ENCODE assay signal across 24 mouse cellular contexts in the genomic region with DNA sequence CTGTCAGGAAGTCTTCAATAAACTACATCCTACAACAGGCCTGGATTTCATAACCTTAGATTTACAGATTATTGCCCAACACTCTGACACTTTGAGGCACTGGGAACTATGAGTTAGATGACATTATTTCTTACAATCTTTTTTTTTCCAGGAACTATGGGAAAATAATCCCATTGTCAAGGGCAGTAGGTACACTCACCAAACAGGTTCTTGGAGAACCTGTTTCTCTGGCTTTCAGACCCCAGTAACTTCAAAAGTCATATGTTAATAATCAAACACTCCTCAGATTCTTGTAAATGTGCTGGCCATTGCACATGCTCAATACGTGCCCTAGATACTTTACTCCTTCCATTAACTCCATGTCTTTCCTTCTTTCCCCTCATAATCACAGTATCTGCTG.
A peak's percentile ranks its signal among the peaks of the same experiment; 100 is the strongest.
DNase-seq lines count a peak whose midpoint lies in the region; ATAC-seq and TF ChIP-seq lines count a peak whose summit lies in the region.
"Had no signal": no experiment of that assay in that cellular context is flagged by ENCODE, and none has a peak within 500 bp of the region (broad histone marks: within the 10 kb centered on the region; RNA-seq: fewer than 3 reads in every experiment).

No protein-coding gene starts in this region.

- H3K36me3 ChIP-seq in embryonic facial prominence, embryonic 14.5 days (ENCODE audit: control insufficient read depth, insufficient read depth, low read length) = no peaks in the 10 kb centered on the region
- H3K36me3 ChIP-seq in embryonic facial prominence, embryonic 10.5 days (replicated peaks) = no peaks in the 10 kb centered on the region
- no peaks in the 10 kb centered on the region for H3K36me3 ChIP-seq in lung, embryonic 15.5 days
- H3K36me3 ChIP-seq in kidney, embryonic 15.5 days = no peaks in the 10 kb centered on the region
- H3K36me3 ChIP-seq in stomach, embryonic 15.5 days = no peaks in the 10 kb centered on the region
- no peaks in the 10 kb centered on the region for H3K36me3 ChIP-seq in hindbrain, embryonic 14.5 days (replicated peaks; ENCODE audit: control insufficient read depth, insufficient read depth)
- H3K36me3 ChIP-seq: embryonic facial prominence, embryonic 15.5 days; forebrain, embryonic 10.5 days; G1E; heart, embryonic 13.5 days; hindbrain, embryonic 15.5 days; limb, embryonic 10.5 days had no signal

- H3K27me3 ChIP-seq in embryonic facial prominence, embryonic 14.5 days (replicated peaks; ENCODE audit: control insufficient read depth, insufficient read depth, low read length) = no peaks in the 10 kb centered on the region
- no peaks in the 10 kb centered on the region for H3K27me3 ChIP-seq in embryonic facial prominence, embryonic 10.5 days (replicated peaks; ENCODE audit: low read depth, poor library complexity, severe bottlenecking)
- H3K27me3 ChIP-seq in lung, embryonic 15.5 days = no peaks in the 10 kb centered on the region
- H3K27me3 ChIP-seq in kidney, embryonic 15.5 days = no peaks in the 10 kb centered on the region
- H3K27me3 ChIP-seq in stomach, embryonic 15.5 days (replicated peaks) = no peaks in the 10 kb centered on the region
- no peaks in the 10 kb centered on the region for H3K27me3 ChIP-seq in hindbrain, embryonic 14.5 days (ENCODE audit: control insufficient read depth, insufficient read depth, low read length)
- H3K27me3 ChIP-seq: embryonic facial prominence, embryonic 15.5 days; heart, embryonic 13.5 days; hindbrain, embryonic 15.5 days had no signal

- no peak overlapping the region for H3K4me2 ChIP-seq in embryonic facial prominence, embryonic 14.5 days (ENCODE audit: low read depth, low read length)
- H3K4me2 ChIP-seq in lung, embryonic 15.5 days = no peak overlapping the region
- H3K4me2 ChIP-seq in kidney, embryonic 15.5 days = no peak overlapping the region
- no peak overlapping the region for H3K4me2 ChIP-seq in stomach, embryonic 15.5 days
- H3K4me2 ChIP-seq in hindbrain, embryonic 14.5 days (replicated peaks) = no peak overlapping the region
- H3K4me2 ChIP-seq: embryonic facial prominence, embryonic 15.5 days; heart, embryonic 13.5 days; hindbrain, embryonic 15.5 days had no signal

- H3K9ac ChIP-seq in embryonic facial prominence, embryonic 14.5 days (ENCODE audit: low read depth, low read length) = no peak overlapping the region
- no peak overlapping the region for H3K9ac ChIP-seq in lung, embryonic 15.5 days
- no peak overlapping the region for H3K9ac ChIP-seq in kidney, embryonic 15.5 days
- no peak overlapping the region for H3K9ac ChIP-seq in stomach, embryonic 15.5 days
- no peak overlapping the region for H3K9ac ChIP-seq in hindbrain, embryonic 14.5 days
- H3K9ac ChIP-seq: embryonic facial prominence, embryonic 15.5 days; forebrain, postnatal 0 days; heart, embryonic 13.5 days; hindbrain, embryonic 15.5 days; liver, postnatal 0 days had no signal

- WGBS in embryonic facial prominence, embryonic 14.5 days = 64% methylated on average over 1 of the region's 1 CpGs
- WGBS in embryonic facial prominence, embryonic 10.5 days = 87% methylated on average over 1 of the region's 1 CpGs
- 55% methylated on average over 1 of the region's 1 CpGs for WGBS in lung, embryonic 15.5 days
- 68% methylated on average over 1 of the region's 1 CpGs for WGBS in lung, adult 2 months
- WGBS in kidney, embryonic 15.5 days = 76% methylated on average over 1 of the region's 1 CpGs
- WGBS in stomach, embryonic 15.5 days = 62% methylated on average over 1 of the region's 1 CpGs
- WGBS in hindbrain, embryonic 14.5 days = 93% methylated on average over 1 of the region's 1 CpGs

- TF ChIP-seq CTCF in lung, adult 2 months (IDR thresholded peaks at IDR 0.05; ENCODE audit: insufficient read depth, low read length) = no peak

- ATAC-seq in embryonic facial prominence, embryonic 14.5 days (ENCODE audit: low read depth) = no peak
- ATAC-seq in lung, embryonic 15.5 days (ENCODE audit: borderline replicate concordance, extremely low read depth, low FRiP score, low TSS enrichment) = no peak
- ATAC-seq in kidney, embryonic 15.5 days (replicated peaks; ENCODE audit: low FRiP score) = 0 out of 2 replicates have a peak, but pooled peaks have one; percentile 18
- peak; percentile 92 for ATAC-seq in stomach, embryonic 15.5 days (ENCODE audit: insufficient read depth, low FRiP score, low read depth)
- no peak for ATAC-seq in hindbrain, embryonic 14.5 days (ENCODE audit: low FRiP score)
- ATAC-seq: activated CD4-positive, CD25-positive, alpha-beta regulatory T cell, adult 4 months; forebrain, postnatal 0 days; liver, postnatal 0 days; midbrain, embryonic 16.5 days had no signal

- no peaks in the 10 kb centered on the region for H3K9me3 ChIP-seq in embryonic facial prominence, embryonic 14.5 days (ENCODE audit: control insufficient read depth, low read length)
- H3K9me3 ChIP-seq in embryonic facial prominence, embryonic 10.5 days = no peaks in the 10 kb centered on the region
- H3K9me3 ChIP-seq in lung, embryonic 15.5 days = no peaks in the 10 kb centered on the region
- no peaks in the 10 kb centered on the region for H3K9me3 ChIP-seq in kidney, embryonic 15.5 days (replicated peaks)
- no peaks in the 10 kb centered on the region for H3K9me3 ChIP-seq in stomach, embryonic 15.5 days
- H3K9me3 ChIP-seq in hindbrain, embryonic 14.5 days (ENCODE audit: control insufficient read depth, low read length) = no peaks in the 10 kb centered on the region
- H3K9me3 ChIP-seq: embryonic facial prominence, embryonic 15.5 days; forebrain, embryonic 10.5 days; heart, embryonic 13.5 days; hindbrain, embryonic 15.5 days; limb, embryonic 10.5 days had no signal

- H3K4me3 ChIP-seq in embryonic facial prominence, embryonic 14.5 days (ENCODE audit: low read depth, low read length) = no peak overlapping the region
- no peak overlapping the region for H3K4me3 ChIP-seq in embryonic facial prominence, embryonic 10.5 days
- H3K4me3 ChIP-seq in lung, embryonic 15.5 days = no peak overlapping the region
- no peak overlapping the region for H3K4me3 ChIP-seq in lung, adult 2 months (replicated peaks; ENCODE audit: extremely low read depth, low read depth, low read length)
- H3K4me3 ChIP-seq in kidney, embryonic 15.5 days (replicated peaks) = no peak overlapping the region
- no peak overlapping the region for H3K4me3 ChIP-seq in stomach, embryonic 15.5 days (replicated peaks)
- no peak overlapping the region for H3K4me3 ChIP-seq in hindbrain, embryonic 14.5 days (replicated peaks; ENCODE audit: low read length)
- H3K4me3 ChIP-seq: embryonic facial prominence, embryonic 15.5 days; forebrain, embryonic 10.5 days; heart, embryonic 13.5 days; hindbrain, embryonic 15.5 days; left cerebral cortex, adult 2 months; limb, embryonic 10.5 days had no signal

- DNase-seq in embryonic facial prominence, embryonic 14.5 days (ENCODE audit: low spot score) = peak; percentile 31
- DNase-seq in embryonic facial prominence, embryonic 10.5 days (ENCODE audit: low spot score) = no peak
- DNase-seq in lung, adult 2 months = no peak
- DNase-seq in adipocyte (ENCODE audit: low spot score) = no peak
- no peak for DNase-seq in hindbrain, embryonic 14.5 days (ENCODE audit: low spot score)
- DNase-seq: cerebellum, adult 11 months; cerebellum, postnatal 14 days; forebrain, postnatal 0 days; layer of hippocampus, adult 9-11 months; liver, postnatal 0 days; right cerebral cortex, postnatal 4 days; thymus, postnatal 36 days had no signal

- no peaks in the 10 kb centered on the region for H3K4me1 ChIP-seq in embryonic facial prominence, embryonic 14.5 days (ENCODE audit: control insufficient read depth, insufficient read depth, low read length)
- peaks cover 4% of the 10 kb centered on the region; the same call in 1 of the 2 replicates for H3K4me1 ChIP-seq in embryonic facial prominence, embryonic 10.5 days
- H3K4me1 ChIP-seq in lung, embryonic 15.5 days = no peaks in the 10 kb centered on the region
- no peaks in the 10 kb centered on the region for H3K4me1 ChIP-seq in lung, adult 2 months (ENCODE audit: control insufficient read depth, insufficient read depth, low read length)
- no peaks in the 10 kb centered on the region for H3K4me1 ChIP-seq in kidney, embryonic 15.5 days
- no peaks in the 10 kb centered on the region for H3K4me1 ChIP-seq in stomach, embryonic 15.5 days
- no peaks in the 10 kb centered on the region for H3K4me1 ChIP-seq in hindbrain, embryonic 14.5 days (replicated peaks; ENCODE audit: control insufficient read depth, insufficient read depth, low read length)
- H3K4me1 ChIP-seq: embryonic facial prominence, embryonic 15.5 days; forebrain, embryonic 10.5 days; heart, embryonic 13.5 days; hindbrain, embryonic 15.5 days; limb, embryonic 10.5 days had no signal

- TF ChIP-seq POLR2A in lung, adult 2 months (IDR thresholded peaks at IDR 0.05; ENCODE audit: borderline replicate concordance, extremely low read depth, low read depth, low read length) = no peak

- no peak overlapping the region for H3K27ac ChIP-seq in embryonic facial prominence, embryonic 14.5 days (replicated peaks; ENCODE audit: low read depth, low read length)
- no peak overlapping the region for H3K27ac ChIP-seq in embryonic facial prominence, embryonic 10.5 days (replicated peaks)
- peak overlapping the region; percentile 12; the same call in 1 of the 2 replicates for H3K27ac ChIP-seq in lung, embryonic 15.5 days
- peak overlapping the region; percentile 64 for H3K27ac ChIP-seq in kidney, embryonic 15.5 days
- H3K27ac ChIP-seq in stomach, embryonic 15.5 days = peak overlapping the region; percentile 38; the same call in 1 of the 2 replicates
- no peak overlapping the region for H3K27ac ChIP-seq in hindbrain, embryonic 14.5 days
- H3K27ac ChIP-seq: embryonic facial prominence, embryonic 15.5 days; forebrain, embryonic 10.5 days; heart, embryonic 13.5 days; hindbrain, embryonic 15.5 days; left cerebral cortex, adult 2 months; limb, embryonic 10.5 days had no signal

Comparison
In these comparisons a context has a peak if more than half of its experiments do, and no peak if none do; other contexts are left out.
1. ATAC-seq: peak in kidney, embryonic 15.5 days (single experiment) and stomach, embryonic 15.5 days (single experiment); none in embryonic facial prominence, embryonic 14.5 days (single experiment), lung, embryonic 15.5 days (single experiment) and hindbrain, embryonic 14.5 days (single experiment).
2. H3K27ac ChIP-seq: peak in lung, embryonic 15.5 days (single experiment), kidney, embryonic 15.5 days (single experiment) and stomach, embryonic 15.5 days (single experiment); none in embryonic facial prominence, embryonic 14.5 days (single experiment), embryonic facial prominence, embryonic 10.5 days (single experiment) and hindbrain, embryonic 14.5 days (single experiment).